Comparison of ENCODE assay signal across 1 mouse cellular context in genomic region chr11:106428106-106428505, GRCm38 (mm10).
TF ChIP-seq lines count a peak whose summit lies in the region.

No protein-coding gene starts in this region.

TF ChIP-seq in MEL, 35 proteins besides CTCF, POLR2A, EP300 and RAD21 (continued from another document):
- TF ChIP-seq ETS1 (IDR thresholded peaks at IDR 0.05; ENCODE audit: low read depth, low read length) = 0 out of 2 replicates have a peak, but pooled peaks have one; percentile 32
